Mouse (Mus musculus): ENCODE results near the gene Zfp386. TPM values are rescaled to one million over a fixed set of nuclear protein-coding genes. Genes with fewer than 3 reads are reported as not detected.

Zfp386 gene
- polyA plus RNA-seq, 1 experiment: 35.1 TPM

GRCm38 (mm10) chr12:116086951-116087600 lies 39.6 kb downstream of the Zfp386 start:
- no peak for DNase-seq (ENCODE audit: extremely low spot score in 1 of 2, low spot score in 1 of 2)

- no peak for DNase-seq (ENCODE audit: extremely low spot score in 1 of 2, low spot score in 1 of 2)
Observed at GRCm38 (mm10) chr12:116089836-116090235, 42.3 kb downstream of the Zfp386 start.

- DNase-seq (ENCODE audit: extremely low spot score in 1 of 2, low spot score in 1 of 2): no peak
Observed at GRCm38 (mm10) chr12:116094765-116095555, 47.4 kb downstream of the Zfp386 start.

GRCm38 (mm10) chr12:116096361-116096904 lies 48.9 kb downstream of the Zfp386 start:
- DNase-seq (ENCODE audit: extremely low spot score in 1 of 2, low spot score in 1 of 2): no peak

GRCm38 (mm10) chr12:116097166-116097565 lies 49.6 kb downstream of the Zfp386 start:
- DNase-seq (ENCODE audit: extremely low spot score in 1 of 2, low spot score in 1 of 2): no peak

- DNase-seq (ENCODE audit: extremely low spot score in 1 of 2, low spot score in 1 of 2): no peak
Observed at GRCm38 (mm10) chr12:116101945-116102344, 54.4 kb downstream of the Zfp386 start.

GRCm38 (mm10) chr12:116109451-116110353 lies 62.2 kb downstream of the Zfp386 start:
- peak in 1 of 2 experiments; percentile 5 for DNase-seq (ENCODE audit: extremely low spot score in 1 of 2, low spot score in 1 of 2)

GRCm38 (mm10) chr12:116111007-116111694 lies 63.6 kb downstream of the Zfp386 start:
- DNase-seq (ENCODE audit: extremely low spot score in 1 of 2, low spot score in 1 of 2): no peak

Other genes with a start within 250 kb of the Zfp386 start
- gene Vipr2, start 30.0 kb downstream of the Zfp386 start, polyA plus RNA-seq (2012; rRNA removed): 24.5 and 25.7 TPM in 2 replicates
- gene Wdr60, start 215.3 kb downstream of the Zfp386 start, polyA plus RNA-seq (2012; rRNA removed): 27.8 TPM in 2 replicates
- not detected in 2 replicates for gene Gm11027, start 227.7 kb downstream of the Zfp386 start, polyA plus RNA-seq (2012; rRNA removed)
- 21.0 and 21.2 TPM in 2 replicates for gene Esyt2, start 233.5 kb downstream of the Zfp386 start, polyA plus RNA-seq (2012; rRNA removed)